Mouse (Mus musculus) thymus, adult 2 months (tissue): Measurements from ENCODE around the gene Sh3bgrl. TPM values are rescaled to one million over a fixed set of nuclear protein-coding genes. Genes with fewer than 3 reads are reported as not detected.

Experiments
- DNase-seq: peaks from one replicate; pipeline ENCODE4 v3.0.0; 2021
- H3K27ac ChIP-seq: fragments of 200-500 bp; 2 replicates; pipeline ENCODE4 v1.5.1; 2012; ENCODE audit warnings: low read length, control low read depth; ENCODE audit not compliant: control insufficient read depth, insufficient read depth
- H3K27me3 ChIP-seq: fragments of 200-500 bp; 2 replicates; pipeline ENCODE4 v1.6.1; 2012; ENCODE audit warnings: mild to moderate bottlenecking, low read length, moderate library complexity, mixed read lengths; ENCODE audit not compliant: control insufficient read depth, insufficient read depth
- H3K36me3 ChIP-seq: fragments of 200-500 bp; 2 replicates; pipeline ENCODE4 v1.6.1; 2012; ENCODE audit warnings: mild to moderate bottlenecking, low read length, moderate library complexity; ENCODE audit not compliant: control insufficient read depth, insufficient read depth
- H3K4me1 ChIP-seq: fragments of 200-500 bp; replicated peaks from 2 replicates; pipeline ENCODE4 v1.6.1; 2012; ENCODE audit warnings: low read length; ENCODE audit not compliant: control insufficient read depth, insufficient read depth
- H3K4me3 ChIP-seq: fragments of 200-500 bp; 2 replicates; pipeline ENCODE4 v1.5.1; 2012; ENCODE audit warnings: mild to moderate bottlenecking, low read length, control low read depth, moderate library complexity; ENCODE audit not compliant: control insufficient read depth, insufficient read depth
- CTCF ChIP-seq: fragments of 200-500 bp; IDR thresholded peaks from 2 replicates; pipeline ENCODE4 v1.5.1; 2012; ENCODE audit warnings: mild to moderate bottlenecking, control low read depth, low read length, moderate library complexity, borderline replicate concordance; ENCODE audit not compliant: control insufficient read depth, poor library complexity, insufficient read depth; ENCODE audit errors: extremely low read depth
- POLR2A ChIP-seq: fragments of 200-500 bp; IDR thresholded peaks from 2 replicates; pipeline ENCODE4 v1.6.1; 2012; ENCODE audit warnings: mild to moderate bottlenecking, low read length, control low read depth, moderate library complexity; ENCODE audit not compliant: control insufficient read depth, poor library complexity, insufficient read depth; ENCODE audit errors: extremely low read depth
- WGBS: fragments of 180-500 bp; shearing (Covaris S2); methylation state at CpG from one replicate; pipeline ENCODE4 v1.1.7; 2018; 5-methylcytosine and 5-hydroxymethylcytosine counted together
- polyA plus RNA-seq: library from polyadenylated mRNA; depleted of rRNA; stranded (reverse); fragments of >200 nt; gene quantifications from 2 replicates; pipeline ENCODE4 v1.2.3, GENCODE M21; 2012

The Sh3bgrl gene
- polyA plus RNA-seq, 1 experiment = 9.5 TPM

- Histone ChIP-seq H3K4me1 (no peaks in the 10 kb centered on the region), H3K4me3 (no peak overlapping the region), H3K27ac (no peak overlapping the region), H3K27me3 (no peaks in the 10 kb centered on the region), H3K36me3 (no peaks in the 10 kb centered on the region)
- DNase-seq = no peak
- no peak for TF ChIP-seq CTCF
- no peak for TF ChIP-seq POLR2A
- 93% methylated on average over 2 of the region's 2 CpGs for WGBS
These were observed 36.7 kb downstream of the Sh3bgrl start for GRCm38 (mm10) chrX:109131834-109132233.

DNA sequence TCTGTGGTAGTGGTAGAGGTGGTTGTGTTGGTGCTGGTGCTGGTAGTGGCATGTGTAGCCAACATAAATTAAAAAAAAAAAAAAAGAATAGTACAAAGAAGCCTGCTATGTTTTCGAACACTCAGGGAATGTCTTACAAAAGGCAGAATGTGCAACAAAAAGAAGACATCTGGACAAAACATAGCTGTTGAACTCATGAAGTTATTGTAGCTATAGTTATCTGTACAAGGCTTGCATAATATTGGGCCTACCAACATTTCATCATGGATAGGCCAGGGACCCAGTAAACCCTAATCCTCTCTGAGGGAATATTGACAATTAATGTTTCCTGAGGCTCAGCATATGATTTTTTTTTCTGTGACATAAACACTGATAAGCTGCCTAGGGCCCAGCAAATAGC is 37.3 kb downstream of the Sh3bgrl start:
- WGBS = 85% methylated on average over 1 of the region's 1 CpGs
- Histone ChIP-seq H3K27me3 (no peaks in the 10 kb centered on the region), H3K4me3 (no peak overlapping the region), H3K36me3 (no peaks in the 10 kb centered on the region), H3K4me1 (no peaks in the 10 kb centered on the region), H3K27ac (no peak overlapping the region)
- TF ChIP-seq CTCF = no peak
- TF ChIP-seq POLR2A = no peak
- DNase-seq = no peak

GRCm38 (mm10) chrX:109133500-109133899 is 38.3 kb downstream of the Sh3bgrl start:
- Histone ChIP-seq H3K4me1 (no peaks in the 10 kb centered on the region), H3K27me3 (no peaks in the 10 kb centered on the region), H3K4me3 (no peak overlapping the region), H3K27ac (no peak overlapping the region), H3K36me3 (no peaks in the 10 kb centered on the region)
- 96% methylated on average over 2 of the region's 2 CpGs for WGBS
- no peak for DNase-seq
- TF ChIP-seq CTCF (no peak), POLR2A (no peak)

DNA sequence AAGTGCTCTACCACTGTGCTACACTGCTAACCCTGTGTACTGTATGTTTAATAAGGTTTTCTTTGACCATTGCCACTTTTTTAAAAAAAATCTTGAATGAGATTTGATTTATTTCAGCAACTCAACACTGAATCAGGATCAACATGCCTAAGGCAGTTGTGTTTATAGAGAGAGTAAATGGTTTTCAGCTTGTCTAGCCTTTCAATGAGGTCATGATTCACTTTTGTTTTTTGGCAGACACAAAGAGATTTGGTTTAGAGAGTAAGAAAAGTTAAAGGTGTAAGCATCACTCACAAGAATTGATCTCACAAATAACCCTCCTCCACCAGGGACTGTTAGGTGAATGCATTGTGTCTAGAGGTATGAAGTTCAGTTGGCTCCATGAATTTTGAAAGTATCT is 41.1 kb downstream of the Sh3bgrl start:
- Histone ChIP-seq H3K27me3 (no peaks in the 10 kb centered on the region), H3K36me3 (no peaks in the 10 kb centered on the region), H3K4me3 (no peak overlapping the region), H3K27ac (no peak overlapping the region), H3K4me1 (no peaks in the 10 kb centered on the region)
- no peak for DNase-seq
- TF ChIP-seq POLR2A (no peak), CTCF (no peak)

DNA sequence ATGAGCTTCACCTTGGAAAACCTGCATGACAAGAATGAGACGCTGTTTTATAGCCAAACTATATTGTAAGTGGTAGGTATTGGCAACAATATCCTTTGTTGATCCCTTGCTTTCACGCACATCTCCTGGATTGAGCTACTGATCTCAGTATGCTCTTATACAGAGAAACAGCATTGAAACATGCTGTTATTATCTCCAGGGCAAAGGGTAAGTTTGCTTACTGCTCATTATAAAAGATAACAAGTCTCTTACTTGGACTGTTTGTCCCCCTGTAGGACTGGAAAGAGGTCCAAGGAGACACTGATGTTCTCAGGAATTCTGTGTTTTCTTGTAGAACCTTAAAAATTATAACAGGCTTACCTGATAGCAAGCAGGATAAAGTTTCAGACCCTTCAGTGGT is 41.7 kb downstream of the Sh3bgrl start:
- 98% methylated on average over 2 of the region's 2 CpGs for WGBS
- no peaks in the 10 kb centered on the region for H3K27me3 ChIP-seq
- DNase-seq = no peak
- H3K36me3 ChIP-seq = no peaks in the 10 kb centered on the region
- H3K27ac ChIP-seq = no peak overlapping the region
- no peaks in the 10 kb centered on the region for H3K4me1 ChIP-seq
- TF ChIP-seq POLR2A = no peak
- no peak for TF ChIP-seq CTCF
- H3K4me3 ChIP-seq = no peak overlapping the region

DNA sequence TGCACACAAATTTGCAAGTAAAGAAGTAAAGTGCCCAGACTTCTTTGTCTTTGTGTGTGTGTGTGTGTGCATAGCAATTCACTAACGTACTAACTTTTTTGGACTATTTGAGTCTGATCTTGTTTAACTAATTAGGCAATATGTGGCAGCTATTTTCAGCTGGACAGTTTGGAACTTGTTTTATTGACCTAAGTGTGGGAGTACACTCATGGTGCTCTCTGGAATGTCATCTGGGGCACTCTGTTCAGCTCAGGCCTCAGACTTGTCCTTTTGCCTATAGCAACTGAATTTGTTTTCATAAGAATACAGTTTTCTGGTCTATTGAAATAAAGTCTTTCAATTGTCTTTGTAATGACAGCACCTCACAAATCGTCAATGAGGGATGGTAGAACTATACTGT is 42.1 kb downstream of the Sh3bgrl start:
- WGBS = 93% methylated on average over 2 of the region's 2 CpGs
- no peak for DNase-seq
- TF ChIP-seq POLR2A = no peak
- TF ChIP-seq CTCF = no peak
- no peak overlapping the region for H3K4me3 ChIP-seq
- H3K36me3 ChIP-seq = no peaks in the 10 kb centered on the region
- H3K27ac ChIP-seq = no peak overlapping the region
- no peaks in the 10 kb centered on the region for H3K27me3 ChIP-seq
- H3K4me1 ChIP-seq = no peaks in the 10 kb centered on the region

DNA sequence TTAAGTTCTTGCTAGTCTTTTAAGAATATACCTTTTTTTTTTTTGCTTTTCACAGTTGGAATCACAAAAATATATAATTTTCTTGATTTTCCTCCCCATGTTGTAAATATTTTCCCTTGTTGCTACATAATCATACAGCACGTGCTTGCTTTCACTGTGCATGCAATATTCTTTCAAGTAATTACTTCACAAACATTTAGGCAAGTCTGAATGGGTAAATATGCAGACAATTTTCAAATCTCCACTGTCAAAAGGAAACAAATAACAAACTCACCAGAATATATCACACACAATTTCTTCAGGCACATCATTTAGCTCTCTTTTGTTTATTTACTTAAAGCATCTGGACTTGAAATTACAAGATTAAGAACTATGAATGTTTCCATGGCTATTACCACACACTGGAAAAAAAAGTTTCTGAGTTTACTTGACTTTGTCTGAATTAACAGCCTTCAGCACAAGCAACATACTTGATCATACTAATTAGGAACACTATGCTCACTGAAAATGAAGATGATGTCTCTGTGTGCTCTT is 46.2 kb downstream of the Sh3bgrl start:
- DNase-seq = no peak
- Histone ChIP-seq H3K27me3 (no peaks in the 10 kb centered on the region), H3K27ac (no peak overlapping the region), H3K4me1 (no peaks in the 10 kb centered on the region), H3K36me3 (no peaks in the 10 kb centered on the region), H3K4me3 (no peak overlapping the region)
- WGBS = 100% methylated on average over 1 of the region's 1 CpGs
- no peak for TF ChIP-seq POLR2A
- no peak for TF ChIP-seq CTCF
